Mouse (Mus musculus) CH12.LX (cell line): ENCODE results near the gene Heatr5b.

Experiments used
- BHLHE40 ChIP-seq: IDR thresholded peaks from 2 replicates; pipeline ENCODE4 v1.6.1; 2011; ENCODE audit warnings: mild to moderate bottlenecking, low read depth, low read length, improper control_type of control experiment
- CTCF ChIP-seq, 2 experiments: IDR thresholded peaks in 1 of 2; conservative IDR thresholded peaks in 1 of 2; 2 replicates each; pipeline ENCODE4 v1.5.1; 2011 to 2012; ENCODE audit warnings: low read depth in 2 of 2, low read length in 2 of 2, improper control_type of control experiment in 1 of 2, inconsistent platforms in 1 of 2, mild to moderate bottlenecking in 1 of 2, moderate library complexity in 1 of 2
- MAX ChIP-seq: IDR thresholded peaks from 2 replicates; pipeline ENCODE4 v1.6.1; 2011; ENCODE audit warnings: low read length, improper control_type of control experiment
- POLR2AphosphoS2 ChIP-seq: IDR thresholded peaks from 2 replicates; pipeline ENCODE4 v1.6.1; 2011; ENCODE audit warnings: low read depth, low read length, improper control_type of control experiment
- USF2 ChIP-seq: conservative IDR thresholded peaks from 2 replicates; pipeline ENCODE4 v1.6.1; 2011; ENCODE audit warnings: low read depth, low read length, improper control_type of control experiment
- ZNF384 ChIP-seq: IDR thresholded peaks from 2 replicates; pipeline ENCODE4 v1.6.1; 2012; ENCODE audit warnings: low read depth, low read length, improper control_type of control experiment, inconsistent platforms

DNA sequence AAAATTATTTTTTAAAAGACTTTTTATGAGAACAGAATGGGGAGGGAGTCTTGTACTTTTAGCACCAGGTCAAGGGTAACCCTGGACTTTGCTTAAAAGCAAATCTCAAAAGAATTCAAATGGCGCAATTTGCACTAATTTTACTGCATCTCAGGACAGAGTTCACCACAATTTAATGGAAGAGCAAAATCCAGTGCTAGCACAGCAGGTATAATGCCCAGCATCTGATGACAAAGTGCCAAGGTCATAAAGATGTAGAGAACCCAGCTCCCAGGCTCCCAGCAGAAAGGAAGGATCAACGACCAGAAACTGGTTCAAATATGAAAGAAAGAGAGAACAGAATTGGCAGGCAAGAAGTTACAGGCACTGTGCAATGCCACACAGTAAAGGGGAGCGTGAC, 43.0 kb downstream of the Heatr5b start:
- TF ChIP-seq POLR2AphosphoS2 (no peak), CTCF (conservative IDR thresholded peaks at IDR 0.05 in 1 of 2, IDR thresholded peaks at IDR 0.05 in 1 of 2; ENCODE audit: low read depth in 2 of 2, low read length in 2 of 2) (no peak), MAX (no peak), BHLHE40 (no peak), ZNF384 (no peak), USF2 (no peak)
